Mouse (Mus musculus): Measurements from ENCODE around the gene Lypd8.

Gene Lypd8

GRCm38 (mm10) chr11:58400655-58401054 lies 21.8 kb downstream of the Lypd8 start:
- no peak for DNase-seq

DNA sequence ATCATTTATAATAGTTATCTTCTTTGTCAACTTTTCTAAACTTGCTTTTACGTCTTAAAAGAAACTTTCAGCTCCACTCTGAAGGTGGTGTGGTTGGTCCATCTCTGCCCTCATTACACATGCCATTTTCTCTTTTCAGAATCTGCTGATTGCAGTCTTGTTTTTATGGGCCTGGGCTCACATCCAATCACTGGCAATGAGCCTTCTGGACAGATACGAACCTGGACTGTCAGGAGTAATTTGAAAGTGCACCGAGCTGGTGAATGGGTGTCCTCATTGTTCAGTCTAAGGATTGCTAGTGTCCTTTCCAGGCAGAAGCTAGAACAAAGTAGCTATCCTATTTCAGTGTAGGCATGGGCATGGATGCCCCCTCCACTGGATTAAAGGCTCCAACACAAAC lies 29.2 kb downstream of the Lypd8 start:
- no peak for DNase-seq

DNA sequence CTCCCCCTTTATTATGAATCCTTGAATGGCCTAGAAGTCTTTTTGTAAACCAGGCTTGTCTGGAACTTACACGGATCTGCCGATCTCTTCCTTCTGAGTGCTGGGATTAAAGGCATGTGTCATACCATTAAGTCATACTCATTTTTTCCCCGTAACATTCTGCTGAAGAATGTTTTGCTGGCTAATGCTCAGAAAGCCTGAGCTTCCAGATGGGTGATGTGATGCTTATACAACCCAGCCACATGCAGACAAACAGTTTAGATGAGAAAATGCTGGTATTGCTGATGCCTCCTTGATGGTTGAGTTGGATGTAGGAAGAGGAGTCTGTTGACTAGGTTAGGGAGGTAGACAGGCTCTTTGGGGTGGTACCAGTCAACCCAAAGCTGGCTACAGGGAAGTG lies 39.5 kb downstream of the Lypd8 start:
- DNase-seq, result no peak

DNA sequence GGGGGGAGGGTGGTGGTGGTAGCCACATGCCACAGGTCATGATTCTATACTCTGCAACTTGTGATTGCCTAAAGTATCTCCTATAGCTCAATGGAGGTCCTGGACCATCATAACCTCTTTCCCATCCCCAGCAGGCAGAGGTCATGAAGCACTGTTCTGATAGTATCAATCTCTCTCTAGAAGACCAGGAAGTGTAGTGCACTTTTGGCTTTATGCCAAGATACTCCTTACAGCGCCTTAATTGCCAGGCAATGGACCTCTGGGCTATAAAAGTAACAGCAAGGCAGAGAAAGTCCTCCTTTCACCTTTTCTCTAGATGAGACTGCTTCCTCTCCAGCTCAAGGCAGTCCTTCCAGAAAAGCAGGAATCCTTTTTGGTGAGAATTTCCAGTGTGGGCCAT lies 42.0 kb downstream of the Lypd8 start, which contains the start of gene 1810065E05Rik:
Gene 1810065E05Rik (plus strand): TSS at position 297 of the 400 bp plus-strand sequence.
- no peak for DNase-seq

DNA sequence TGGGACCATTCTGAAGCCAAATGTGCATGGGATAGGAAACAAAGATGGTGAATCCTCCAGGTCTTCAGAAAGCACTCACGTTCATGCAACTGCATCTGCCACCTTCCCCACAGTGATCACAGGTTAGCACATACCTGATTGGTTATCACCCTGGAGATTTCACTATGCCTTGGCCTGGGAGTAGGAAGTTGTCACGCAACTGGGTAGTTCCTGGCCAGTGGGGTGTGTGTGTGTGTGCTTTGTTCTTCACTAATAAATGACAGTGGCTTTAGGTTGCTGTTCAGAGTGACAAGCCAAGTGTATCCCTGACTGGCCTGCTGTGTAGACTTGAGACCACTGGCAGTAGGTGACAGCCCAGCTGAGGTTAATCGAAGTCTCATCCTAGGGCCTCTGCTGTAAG lies 53.4 kb downstream of the Lypd8 start, which contains the start of gene Gm12253:
Gene Gm12253 (plus strand): TSS at position 301 of the 400 bp plus-strand sequence.
- DNase-seq, result no peak

DNA sequence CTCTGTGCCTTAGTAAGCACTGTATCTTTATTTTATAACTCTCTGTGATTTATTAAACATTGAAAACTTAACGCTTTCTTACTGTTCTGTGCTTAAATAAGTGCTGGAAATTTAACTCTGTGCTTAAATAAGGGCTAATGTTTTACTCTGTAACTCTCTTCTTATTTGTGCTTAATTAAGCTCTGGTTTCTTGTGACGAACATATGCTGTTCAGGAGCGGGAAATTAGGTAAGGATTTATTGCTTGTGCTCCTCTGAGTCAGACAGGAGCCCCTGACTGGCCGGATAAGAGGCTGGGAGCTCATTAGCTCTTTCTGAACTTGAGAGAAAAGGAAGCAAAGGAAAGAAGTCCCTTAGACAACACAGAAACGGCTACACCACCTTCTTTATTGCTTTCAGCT lies 59.0 kb downstream of the Lypd8 start:
- no peak for DNase-seq

Data from right cerebral cortex, postnatal 25 days (tissue).